Mouse (Mus musculus) cerebellum, adult 9-10 months (tissue): ENCODE results near the gene Becn1.
"Not testable (repeated sequence)": the region's sequence is repeated elsewhere in the genome, so short reads cannot be mapped to it uniquely, and the experiment has no call there.

Experiments used
- DNase-seq: peaks from one replicate; pipeline ENCODE4 v3.0.0; 2022

Becn1 gene

DNA sequence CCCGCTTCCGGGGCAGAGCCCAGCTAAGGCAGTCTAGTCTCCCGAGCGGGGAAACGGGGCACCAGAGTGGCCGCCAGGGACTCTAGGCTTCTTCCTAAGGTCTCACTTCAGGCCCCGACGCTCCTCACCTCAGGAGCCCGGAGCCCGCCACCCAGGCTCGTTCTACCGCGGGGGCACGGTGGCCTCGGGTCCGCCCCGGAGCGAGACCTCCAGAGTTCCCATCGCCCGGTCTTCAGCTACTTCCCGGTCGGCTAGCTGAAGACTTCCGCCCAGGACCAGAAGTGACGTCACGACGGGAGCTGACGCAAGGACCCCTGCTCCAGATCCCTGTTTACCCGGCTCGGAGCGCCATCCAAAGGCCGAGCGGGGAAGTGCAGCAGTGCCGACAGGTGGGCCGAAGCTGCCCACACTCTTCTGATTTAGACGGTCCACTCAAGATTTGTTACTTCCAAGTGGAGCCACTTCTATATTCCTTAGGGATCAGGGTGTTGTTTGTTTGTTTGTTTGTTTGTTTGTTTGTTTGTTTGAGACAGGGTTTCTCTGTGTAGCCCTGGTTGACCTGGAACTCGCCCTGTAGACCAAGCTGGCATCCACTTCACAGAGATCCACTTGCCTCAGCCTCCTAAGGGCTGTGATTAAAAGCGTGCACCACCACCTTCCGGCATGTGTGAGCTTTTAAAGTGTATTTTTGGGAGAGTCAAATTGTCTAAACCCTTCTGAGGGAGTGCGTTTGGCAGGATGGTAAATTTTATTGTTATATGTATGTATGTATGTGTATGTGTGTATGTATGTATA, at the start of gene Becn1:
Gene Becn1, minus strand, starts transcription at position 283 of the 795 bp plus-strand sequence.
- peak; percentile 96 for DNase-seq

- DNase-seq: no peak
Observed at GRCm38 (mm10) chr11:101351721-101352111, 49.6 kb upstream of the Becn1 start.

DNA sequence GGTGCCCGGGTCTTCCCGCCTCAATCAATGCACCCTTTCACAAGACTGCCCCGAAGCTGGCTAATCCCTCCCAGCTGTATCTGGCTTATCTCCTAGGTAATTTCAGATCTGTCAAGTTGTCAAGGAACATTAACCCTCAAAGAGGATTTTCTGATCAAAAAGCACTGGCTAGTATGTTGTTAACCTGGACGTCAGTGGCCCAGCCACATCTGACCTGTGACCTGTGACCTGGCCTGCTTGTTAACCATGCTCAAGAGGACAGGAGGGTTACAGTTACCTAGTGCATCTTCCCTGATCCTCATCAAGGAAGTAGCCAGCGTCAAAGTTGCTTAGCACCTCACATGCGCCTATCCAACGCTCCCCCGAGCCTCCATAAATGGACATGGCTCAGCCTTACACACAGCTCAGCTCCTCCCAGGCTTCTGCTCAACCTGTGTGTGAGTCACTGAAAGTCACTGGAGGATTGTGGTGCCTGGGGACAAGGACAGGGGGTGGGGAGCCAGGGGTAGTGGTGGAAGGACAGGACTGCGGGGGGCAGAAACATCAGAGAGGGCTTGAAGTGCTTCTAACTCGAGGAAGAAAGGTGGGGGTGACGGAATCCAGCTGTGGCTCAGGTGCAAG, 49.1 kb upstream of the Becn1 start:
- no peak for DNase-seq

DNA sequence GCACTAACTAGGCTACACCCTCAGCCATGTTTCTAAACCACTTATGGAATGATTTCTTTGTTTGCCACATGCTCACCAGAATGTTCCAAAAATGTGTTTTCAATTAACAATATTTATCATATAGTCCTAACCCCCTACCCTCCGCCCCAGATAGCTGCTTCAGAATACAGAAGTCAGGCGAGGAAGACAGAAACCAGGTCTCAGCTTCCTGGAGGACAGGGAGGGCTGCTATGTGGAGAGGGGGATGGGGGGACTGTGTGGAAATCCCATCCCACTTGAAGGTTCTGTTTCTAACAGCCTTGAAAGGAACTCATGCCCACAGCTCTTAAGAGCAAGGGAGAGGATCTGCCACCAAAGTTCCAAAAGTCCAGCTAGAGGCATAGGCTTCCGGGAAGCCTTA, 47.1 kb upstream of the Becn1 start:
- DNase-seq: no peak

GRCm38 (mm10) chr11:101348774-101349173, 46.7 kb upstream of the Becn1 start:
- no peak for DNase-seq

- no peak for DNase-seq
Observed at GRCm38 (mm10) chr11:101347083-101347775, 45.1 kb upstream of the Becn1 start.

- no peak for DNase-seq
Observed at GRCm38 (mm10) chr11:101338123-101338760, 36.2 kb upstream of the Becn1 start.

DNA sequence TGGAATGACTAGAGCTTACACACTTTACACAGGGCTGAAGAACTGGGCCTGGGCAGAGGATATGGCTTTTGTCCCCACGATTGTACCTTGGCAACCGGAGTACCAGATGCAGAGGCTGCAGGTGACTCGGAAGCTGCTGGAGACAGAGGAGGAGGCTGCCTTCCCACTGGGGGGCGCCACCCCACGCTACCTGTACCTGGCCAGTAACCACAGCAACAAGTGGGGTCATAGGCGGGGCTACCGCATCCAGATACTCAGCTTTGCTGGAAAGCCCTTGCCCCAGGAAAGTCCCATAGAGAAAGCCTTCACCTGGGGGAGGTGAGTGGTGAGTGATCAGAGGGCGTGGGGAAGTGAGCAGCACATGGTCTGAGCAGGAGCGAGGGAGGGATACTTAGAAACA, 33.6 kb upstream of the Becn1 start:
- DNase-seq: no peak

GRCm38 (mm10) chr11:101334516-101334915, 32.4 kb upstream of the Becn1 start:
- DNase-seq: no peak

DNA sequence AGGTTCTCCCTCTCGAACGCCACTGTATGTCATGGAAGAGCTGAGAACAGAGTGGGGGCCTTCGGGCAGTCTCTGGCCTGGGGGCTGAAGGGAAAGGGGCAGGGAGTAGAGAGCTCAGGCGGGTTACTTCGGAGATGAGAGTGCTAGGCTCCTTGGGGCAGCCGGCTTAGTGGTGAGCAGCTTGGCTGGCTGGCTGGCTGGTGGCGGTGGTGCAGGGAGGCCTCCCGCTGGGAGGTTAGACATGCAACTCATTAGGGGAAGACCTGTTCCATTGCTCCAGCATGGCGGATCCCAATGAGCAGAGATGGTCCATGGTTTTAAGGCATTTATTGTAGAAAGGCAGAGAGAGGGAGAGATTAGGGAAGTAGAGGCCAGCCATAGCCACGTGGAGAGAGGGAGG, 31.9 kb upstream of the Becn1 start:
- DNase-seq: no peak

GRCm38 (mm10) chr11:101332537-101332936, 30.5 kb upstream of the Becn1 start:
- no peak for DNase-seq

GRCm38 (mm10) chr11:101330961-101331360, 28.9 kb upstream of the Becn1 start:
- not testable (repeated sequence) for DNase-seq

DNA sequence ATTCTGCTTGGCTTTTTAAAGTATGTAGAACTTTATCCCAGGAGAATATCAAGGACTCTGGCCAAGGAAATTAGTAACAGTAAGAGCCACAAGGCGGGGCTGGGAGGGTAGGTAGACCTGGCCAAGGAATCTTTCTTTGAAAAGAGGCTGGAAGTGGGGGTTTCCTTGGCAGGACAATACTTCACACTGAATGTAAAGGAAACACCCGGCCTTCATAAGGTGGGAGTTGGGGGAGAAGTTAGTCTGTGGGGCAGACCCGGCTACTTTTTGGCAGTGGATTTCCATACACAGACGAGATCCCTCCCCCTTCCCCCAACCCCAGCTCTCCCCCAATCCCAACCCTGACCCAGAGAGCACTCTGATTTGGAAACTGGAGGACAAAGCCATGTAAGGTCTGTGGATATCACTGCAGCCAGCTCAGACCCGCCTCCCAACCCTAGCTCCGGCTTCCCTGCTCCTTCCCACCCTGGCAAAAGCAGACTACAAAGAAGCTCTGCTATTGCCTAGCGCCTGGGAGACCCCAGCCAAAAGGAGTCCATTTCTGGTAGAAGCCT, 28.4 kb upstream of the Becn1 start, which contains the start of gene Aoc3:
Gene Aoc3, plus strand, starts transcription at position 235 of the 554 bp plus-strand sequence.
- DNase-seq: no peak

- no peak for DNase-seq
Observed at GRCm38 (mm10) chr11:101328941-101329635, 27.0 kb upstream of the Becn1 start.

- no peak for DNase-seq
Observed at GRCm38 (mm10) chr11:101327311-101327710, 25.2 kb upstream of the Becn1 start.

DNA sequence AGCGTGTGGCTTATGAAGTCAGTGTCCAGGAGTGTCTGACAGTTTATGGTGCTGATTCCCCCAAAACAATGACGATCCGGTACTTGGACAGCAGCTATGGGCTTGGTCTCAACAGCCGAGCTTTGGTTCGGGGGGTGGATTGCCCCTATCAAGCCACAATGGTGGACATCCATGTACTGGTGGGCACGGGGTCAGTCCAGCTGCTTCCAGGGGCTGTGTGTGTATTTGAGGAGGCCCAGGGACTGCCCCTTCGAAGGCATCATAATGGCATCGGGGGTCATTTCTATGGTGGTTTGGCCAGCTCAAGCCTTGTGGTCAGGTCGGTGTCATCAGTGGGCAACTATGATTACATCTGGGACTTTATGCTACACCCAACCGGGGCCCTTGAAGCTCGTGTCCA, 24.1 kb upstream of the Becn1 start:
- DNase-seq: no peak

DNA sequence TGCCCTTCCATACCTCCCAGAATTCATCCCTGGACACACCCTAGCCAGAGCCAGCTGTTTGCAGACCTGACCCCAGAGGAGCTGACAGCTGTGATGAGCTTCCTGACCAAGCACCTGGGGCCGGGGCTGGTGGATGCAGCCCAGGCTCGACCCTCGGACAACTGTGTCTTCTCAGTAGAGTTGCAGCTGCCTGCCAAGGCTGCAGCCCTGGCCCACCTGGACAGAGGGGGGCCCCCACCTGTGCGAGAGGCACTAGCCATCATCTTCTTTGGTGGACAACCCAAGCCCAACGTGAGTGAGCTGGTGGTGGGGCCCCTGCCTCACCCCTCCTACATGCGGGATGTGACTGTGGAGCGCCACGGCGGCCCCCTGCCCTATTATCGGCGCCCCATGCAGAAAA, 23.1 kb upstream of the Becn1 start:
- not testable (repeated sequence) for DNase-seq

- DNase-seq: no peak
Observed at GRCm38 (mm10) chr11:101324763-101325162, 22.7 kb upstream of the Becn1 start, which contains the start of gene Aoc2. TSS of gene Aoc2 (plus strand) at chr11:101325063.

DNA sequence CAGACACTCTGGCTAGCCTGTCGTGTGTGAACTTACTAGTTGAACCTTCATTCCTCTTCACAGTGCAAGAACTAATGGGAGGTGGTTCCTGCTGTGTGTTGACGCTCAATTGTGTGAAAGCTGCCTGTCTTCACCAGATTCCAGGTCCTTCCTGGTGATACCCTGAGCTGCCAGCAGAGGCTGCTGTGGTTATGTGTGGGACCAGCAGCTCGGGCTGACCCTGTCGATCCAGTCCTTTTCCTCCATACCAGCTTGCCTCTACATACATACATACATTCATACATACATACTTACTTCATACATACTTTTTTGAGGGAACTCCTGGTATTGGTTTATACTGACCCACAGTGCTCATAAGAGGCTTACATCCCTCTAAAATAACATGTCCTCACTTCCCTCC, 21.5 kb upstream of the Becn1 start:
- peak; percentile 64 for DNase-seq

DNA sequence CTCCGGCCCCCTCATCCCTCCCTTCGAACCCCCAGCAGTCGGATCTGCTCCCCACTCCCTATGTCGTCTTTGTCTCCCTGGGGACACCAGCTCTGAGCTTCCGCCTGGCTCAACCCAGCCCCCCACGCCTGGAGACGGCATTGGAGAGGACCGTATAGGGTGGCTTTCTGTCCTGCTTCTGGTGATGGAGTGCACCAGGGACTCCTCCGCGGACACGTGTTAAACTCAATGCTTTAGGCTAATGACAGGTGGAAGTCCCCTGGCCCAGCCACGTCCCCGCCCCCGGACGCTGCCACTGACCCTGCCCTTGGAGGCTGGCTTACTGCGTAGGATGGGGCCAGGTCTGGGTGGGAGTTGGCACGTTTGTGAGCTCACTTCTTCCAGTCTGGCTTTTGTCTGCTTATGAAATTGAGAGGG, 14.4 kb upstream of the Becn1 start:
- DNase-seq: peak; percentile 41

GRCm38 (mm10) chr11:101315665-101316500, 13.8 kb upstream of the Becn1 start, which contains the start of gene Psme3:
TSS of gene Psme3 (plus strand) at chr11:101316213.
- DNase-seq: peak; percentile 93
